Mouse (Mus musculus) layer of hippocampus, postnatal 10 days (tissue): Measurements from ENCODE around the gene Pip4k2c. TPM values are rescaled to one million over a fixed set of nuclear protein-coding genes. Genes with fewer than 3 reads are reported as not detected.
A peak's percentile ranks its signal among the peaks of the same experiment; 100 is the strongest.
"Not testable (repeated sequence)": the region's sequence is repeated elsewhere in the genome, so short reads cannot be mapped to it uniquely, and the experiment has no call there.

Experiments used
- DNase-seq, 2 experiments: peaks; one replicate each; pipeline ENCODE4 v3.0.0; 2021; ENCODE audit warnings: low spot score in 2 of 2
- total RNA-seq, 2 experiments: library from RNA; stranded (reverse); gene quantifications; 2 replicates each; pipeline ENCODE4 v1.2.3; 2021

The Pip4k2c gene
- total RNA-seq, 2 experiments from 2014 or later, result 38.3 to 38.4 TPM

GRCm38 (mm10) chr10:127209928-127210570 is 1.3 kb downstream of the Pip4k2c start:
- no peak for DNase-seq

GRCm38 (mm10) chr10:127208921-127209320 is 2.5 kb downstream of the Pip4k2c start:
- DNase-seq, result no peak

GRCm38 (mm10) chr10:127205373-127205772 is 6.0 kb downstream of the Pip4k2c start:
- DNase-seq, result no peak

- DNase-seq, result no peak
These were observed 6.8 kb downstream of the Pip4k2c start for GRCm38 (mm10) chr10:127204589-127204988.

- no peak for DNase-seq
These were observed 8.3 kb downstream of the Pip4k2c start for GRCm38 (mm10) chr10:127203106-127203505.

- no peak for DNase-seq
These were observed 11.1 kb downstream of the Pip4k2c start for GRCm38 (mm10) chr10:127200279-127200678.

GRCm38 (mm10) chr10:127199474-127199873 is 11.9 kb downstream of the Pip4k2c start:
- no peak for DNase-seq

- DNase-seq, result no peak
These were observed 12.3 kb downstream of the Pip4k2c start for GRCm38 (mm10) chr10:127199068-127199467.

- no peak for DNase-seq
These were observed 12.9 kb downstream of the Pip4k2c start for GRCm38 (mm10) chr10:127198492-127198891.

GRCm38 (mm10) chr10:127197505-127198110 is 13.8 kb downstream of the Pip4k2c start:
- DNase-seq, result no peak

GRCm38 (mm10) chr10:127197104-127197503 is 14.3 kb downstream of the Pip4k2c start:
- DNase-seq, result no peak

GRCm38 (mm10) chr10:127196392-127196791 is 15.0 kb downstream of the Pip4k2c start:
- DNase-seq, result peak in 1 of 2 experiments; percentile 64

GRCm38 (mm10) chr10:127195328-127196129 is 15.9 kb downstream of the Pip4k2c start, which contains the start of gene Dtx3:
Dtx3 (minus strand) TSS chr10:127195728.
- peak in 1 of 2 experiments; percentile 64 for DNase-seq

- peak in 1 of 2 experiments; percentile 63 for DNase-seq
These were observed 16.7 kb downstream of the Pip4k2c start for GRCm38 (mm10) chr10:127194428-127195327.

- DNase-seq, result no peak
These were observed 18.4 kb downstream of the Pip4k2c start for GRCm38 (mm10) chr10:127193011-127193410.

GRCm38 (mm10) chr10:127192057-127192328 is 19.4 kb downstream of the Pip4k2c start:
- not testable (repeated sequence) for DNase-seq

GRCm38 (mm10) chr10:127191191-127192056 is 20.0 kb downstream of the Pip4k2c start:
- peak in 1 of 2 experiments; percentile 18 for DNase-seq

GRCm38 (mm10) chr10:127190398-127191190 is 20.8 kb downstream of the Pip4k2c start:
- DNase-seq, result peak in 1 of 2 experiments; percentile 29
